Mouse (Mus musculus) retina, postnatal 7 days (tissue): ENCODE measurements around the gene Ppil3.

ENCODE experiments used
- DNase-seq: peaks from one replicate; pipeline ENCODE4 v3.0.0-alpha.2; 2012; ENCODE audit warnings: low read depth, low spot score

The Ppil3 gene

GRCm38 (mm10) chr1:58445143-58445722, at the start of gene Ppil3, which contains the start of gene Nif3l1:
Ppil3 (minus strand) TSS chr1:58445486.
Nif3l1 (plus strand) TSS chr1:58445151.
- DNase-seq, result peak; percentile 77

GRCm38 (mm10) chr1:58482647-58483046, 37.4 kb upstream of the Ppil3 start:
- no peak for DNase-seq

- DNase-seq, result no peak
Observed at GRCm38 (mm10) chr1:58475662-58476061, 30.4 kb upstream of the Ppil3 start.

- DNase-seq, result no peak
Observed at GRCm38 (mm10) chr1:58465561-58465960, 20.3 kb upstream of the Ppil3 start.

- no peak for DNase-seq
Observed at GRCm38 (mm10) chr1:58465042-58465441, 19.8 kb upstream of the Ppil3 start.

GRCm38 (mm10) chr1:58463935-58464334, 18.6 kb upstream of the Ppil3 start:
- no peak for DNase-seq

GRCm38 (mm10) chr1:58460566-58460965, 15.3 kb upstream of the Ppil3 start:
- no peak for DNase-seq

GRCm38 (mm10) chr1:58458867-58459266, 13.6 kb upstream of the Ppil3 start:
- no peak for DNase-seq

- no peak for DNase-seq
Observed at GRCm38 (mm10) chr1:58458175-58458574, 12.9 kb upstream of the Ppil3 start.

GRCm38 (mm10) chr1:58454316-58454715, 9.0 kb upstream of the Ppil3 start:
- DNase-seq, result no peak

GRCm38 (mm10) chr1:58448396-58448795, 3.1 kb upstream of the Ppil3 start:
- no peak for DNase-seq

- no peak for DNase-seq
Observed at GRCm38 (mm10) chr1:58447766-58448165, 2.5 kb upstream of the Ppil3 start.

GRCm38 (mm10) chr1:58445861-58446260, 575 bp upstream of the Ppil3 start:
- DNase-seq, result no peak

- DNase-seq, result no peak
Observed at GRCm38 (mm10) chr1:58444691-58445090, 595 bp downstream of the Ppil3 start.

GRCm38 (mm10) chr1:58424551-58424950, 20.7 kb downstream of the Ppil3 start:
- no peak for DNase-seq

GRCm38 (mm10) chr1:58423371-58424248, 21.7 kb downstream of the Ppil3 start, which contains the start of gene Clk1:
Clk1 (minus strand) TSS chr1:58424066.
- peak; percentile 91 for DNase-seq

- peak; percentile 55 for DNase-seq
Observed at GRCm38 (mm10) chr1:58422879-58423278, 22.4 kb downstream of the Ppil3 start.

GRCm38 (mm10) chr1:58420961-58421360, 24.3 kb downstream of the Ppil3 start:
- no peak for DNase-seq

GRCm38 (mm10) chr1:58420032-58420431, 25.3 kb downstream of the Ppil3 start:
- DNase-seq, result no peak

- no peak for DNase-seq
Observed at GRCm38 (mm10) chr1:58416048-58416447, 29.2 kb downstream of the Ppil3 start.

GRCm38 (mm10) chr1:58415442-58415841, 29.8 kb downstream of the Ppil3 start:
- DNase-seq, result no peak

GRCm38 (mm10) chr1:58410776-58411175, 34.5 kb downstream of the Ppil3 start:
- DNase-seq, result no peak

- no peak for DNase-seq
Observed at GRCm38 (mm10) chr1:58410198-58410588, 35.1 kb downstream of the Ppil3 start.
